Mouse (Mus musculus) layer of hippocampus, adult 9-11 months (tissue): ENCODE measurements around the gene Mier1.

Source experiments
- DNase-seq: peaks from one replicate; pipeline ENCODE4 v3.0.0; 2022

The Mier1 gene

DNA sequence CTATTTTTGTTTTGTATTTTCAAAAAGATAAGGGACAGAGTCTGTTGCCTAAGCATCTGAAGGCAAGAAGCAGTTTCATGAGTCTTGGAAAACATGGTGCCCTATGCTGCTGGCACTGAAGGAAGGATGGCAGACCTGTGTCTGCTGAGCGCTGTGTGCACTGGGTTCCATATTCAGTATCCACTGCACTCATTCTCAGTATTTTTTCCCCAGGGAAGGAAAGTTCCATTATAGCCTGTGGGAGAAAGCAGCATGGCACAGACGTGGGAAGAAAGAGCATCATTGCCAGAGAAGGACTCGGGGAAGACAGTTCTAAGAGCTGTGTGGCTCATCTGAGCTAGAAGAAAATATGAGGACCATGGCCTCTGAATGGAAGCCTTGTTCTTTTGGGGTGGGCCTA, 57.1 kb downstream of the Mier1 start:
- DNase-seq, result no peak

DNA sequence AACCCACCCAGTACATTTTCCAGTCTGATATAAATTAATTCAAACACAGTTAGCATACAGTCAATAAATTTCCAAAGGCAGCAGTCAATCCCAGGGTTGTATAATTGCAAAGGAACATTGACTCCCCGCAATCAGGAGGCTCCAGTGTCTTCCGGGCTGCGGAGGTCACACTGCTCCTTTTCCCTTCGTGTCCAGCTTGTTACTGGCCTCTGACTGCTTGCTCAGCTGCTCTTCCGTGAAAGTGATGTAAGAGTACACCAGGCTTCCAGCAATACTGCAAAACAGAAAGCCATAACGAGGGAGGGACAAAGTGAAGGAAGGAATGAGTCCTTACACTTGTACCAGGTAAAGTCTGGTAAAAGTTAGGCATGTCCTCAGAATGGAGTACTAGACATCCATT, 59.3 kb downstream of the Mier1 start:
- no peak for DNase-seq

DNA sequence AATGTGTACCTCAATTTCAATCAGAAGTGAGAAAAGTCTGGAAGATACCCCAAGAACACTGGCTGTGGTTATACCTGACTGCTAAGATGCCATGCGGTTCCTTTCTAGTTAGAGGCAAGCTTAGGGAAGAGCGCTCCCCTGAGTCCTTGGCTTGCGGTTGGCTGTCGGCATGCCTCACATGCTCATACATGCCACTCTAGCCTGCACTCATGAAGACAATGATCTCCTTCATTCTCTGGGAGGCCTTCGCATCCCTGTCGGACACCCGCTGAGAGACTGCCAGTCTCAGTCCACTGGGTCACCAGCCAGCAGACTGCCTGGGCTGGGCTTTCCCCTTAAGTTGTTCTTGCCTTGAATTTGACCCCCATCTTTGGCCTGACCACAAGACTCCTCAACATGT, 59.8 kb downstream of the Mier1 start:
- DNase-seq, result no peak

DNA sequence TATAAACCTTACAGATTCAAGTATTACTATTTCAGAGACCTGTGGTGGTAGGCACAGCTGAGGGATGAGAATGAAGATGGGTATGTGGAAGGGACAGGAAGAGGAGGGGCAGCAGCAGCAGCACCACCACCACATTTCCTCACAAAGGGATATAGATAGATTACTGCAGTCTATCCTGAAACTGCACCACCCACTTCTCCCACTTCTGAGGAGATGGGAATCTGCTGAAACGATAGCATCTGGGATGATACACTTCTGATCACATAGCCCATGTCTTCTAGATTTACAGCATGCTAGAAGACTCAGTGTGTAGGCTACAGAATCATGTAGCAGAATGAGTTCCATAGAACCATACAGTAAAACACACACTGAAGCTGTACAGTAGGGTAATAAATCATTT, 63.5 kb downstream of the Mier1 start:
- no peak for DNase-seq

DNA sequence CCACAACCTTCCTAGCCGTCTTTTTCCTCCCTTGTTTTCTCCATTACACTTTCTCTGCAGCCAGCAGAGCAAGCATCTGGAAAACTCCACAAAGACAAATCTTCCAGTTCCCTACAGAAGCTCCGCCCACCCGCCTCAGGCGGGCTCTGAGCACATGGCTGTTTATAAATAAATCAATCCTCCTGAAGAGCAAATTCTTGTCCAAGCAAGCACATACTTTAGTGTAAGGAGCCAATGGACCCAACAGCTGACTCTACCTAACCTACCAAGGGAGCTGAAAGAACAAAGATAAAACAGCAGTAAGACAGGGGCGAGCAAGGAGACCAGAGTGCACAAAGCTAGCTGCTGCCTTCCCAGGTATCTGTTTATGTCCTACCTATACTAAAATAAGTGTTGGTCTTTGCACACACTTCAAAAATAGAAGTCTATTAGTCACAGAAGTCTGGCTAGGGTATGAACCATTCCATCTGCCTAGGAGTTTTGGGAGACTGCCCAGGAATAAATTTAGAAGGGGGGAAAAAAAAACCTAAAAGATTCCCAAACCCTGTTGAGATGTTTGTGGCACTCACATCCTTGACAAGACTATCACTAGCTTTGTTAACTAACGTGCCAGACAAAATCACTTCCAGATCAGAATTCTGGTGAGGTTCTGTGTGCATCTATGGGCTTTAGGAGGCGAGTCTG, 64.6 kb downstream of the Mier1 start:
- DNase-seq, result peak; percentile 66

DNA sequence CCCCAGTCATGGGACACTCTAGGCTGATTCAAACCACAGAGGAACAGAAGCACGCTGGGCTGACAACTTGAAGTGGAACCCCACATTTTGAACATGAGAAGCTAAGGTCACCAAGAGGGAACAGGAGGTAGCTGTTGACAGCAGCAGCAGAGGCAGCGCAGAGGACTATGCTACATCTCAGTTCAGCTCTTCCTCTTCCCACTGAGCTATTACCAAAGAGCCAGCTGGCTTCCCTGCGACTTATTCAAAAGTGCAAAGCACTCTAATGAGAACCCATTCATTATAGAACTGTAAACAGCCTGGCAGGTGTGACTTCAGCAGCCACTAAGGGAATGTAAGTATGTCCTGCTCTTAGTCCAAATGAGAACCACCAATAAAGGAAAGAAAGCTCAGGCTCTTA, 65.4 kb downstream of the Mier1 start:
- DNase-seq, result no peak

DNA sequence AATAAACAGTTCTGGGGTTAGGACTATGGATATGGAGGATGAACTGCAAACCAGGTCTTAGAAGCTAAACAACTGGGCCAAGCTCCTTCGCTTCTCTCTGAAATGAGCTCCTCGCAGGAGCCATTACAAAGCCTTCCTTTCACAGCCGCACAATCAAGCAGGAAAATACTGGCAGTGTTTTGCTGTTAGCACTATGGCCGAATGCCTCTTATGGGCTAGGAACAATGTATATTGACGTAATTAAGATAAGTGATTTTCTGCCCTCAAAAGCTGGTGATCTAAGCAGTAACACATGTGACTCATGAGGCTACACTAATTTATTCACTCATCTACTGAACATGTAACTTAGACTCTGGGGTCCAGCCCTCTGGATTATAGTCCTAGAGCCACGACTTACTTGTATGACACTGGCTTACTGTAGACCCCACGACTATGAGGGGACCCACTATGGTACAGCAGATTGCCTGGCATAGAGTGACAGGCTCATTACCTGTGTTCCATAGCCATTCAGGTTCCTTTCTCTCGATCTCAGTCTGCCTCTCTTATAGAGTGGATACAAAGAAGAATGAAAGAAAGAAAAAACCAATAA, 66.2 kb downstream of the Mier1 start:
- no peak for DNase-seq

DNA sequence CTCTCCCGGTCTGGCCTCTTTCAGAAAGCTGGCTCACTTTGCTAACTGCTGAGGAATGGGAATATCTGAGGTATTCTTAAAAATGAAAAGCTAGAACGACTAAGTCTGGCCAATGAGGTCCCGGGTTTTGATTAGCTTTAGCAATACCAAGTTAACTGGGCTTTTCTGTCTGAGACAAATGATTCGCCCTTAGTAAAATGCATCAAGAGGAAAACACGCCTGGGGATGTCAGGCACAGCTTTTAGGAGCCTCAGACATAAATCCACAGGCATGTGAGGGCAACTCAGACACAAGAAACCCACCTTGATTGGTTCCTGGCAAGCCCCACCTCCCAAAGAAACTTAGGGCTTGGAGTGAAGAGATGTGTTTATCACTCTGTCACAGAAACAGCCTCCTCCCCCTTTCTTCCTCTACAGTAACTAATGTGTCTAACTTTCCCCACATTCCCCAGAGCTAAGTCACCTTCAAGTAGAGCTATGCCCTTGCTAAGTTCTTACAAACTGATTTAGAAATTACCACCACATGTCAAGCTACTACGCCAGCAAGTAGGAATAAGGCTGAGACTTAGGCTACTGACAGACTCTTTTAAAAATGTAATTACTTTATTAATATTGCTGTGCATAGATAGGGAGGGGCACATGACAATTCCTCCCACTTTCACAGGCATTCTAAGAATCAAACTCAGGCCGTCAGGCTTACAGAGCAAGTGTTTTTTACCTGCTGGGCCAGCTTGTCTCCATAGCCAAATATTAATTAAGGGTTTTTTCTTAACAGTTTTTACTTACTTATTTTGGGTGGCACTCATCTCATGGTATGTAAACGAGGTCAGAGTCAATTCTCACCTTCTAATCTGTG, 74.8 kb downstream of the Mier1 start:
- no peak for DNase-seq

DNA sequence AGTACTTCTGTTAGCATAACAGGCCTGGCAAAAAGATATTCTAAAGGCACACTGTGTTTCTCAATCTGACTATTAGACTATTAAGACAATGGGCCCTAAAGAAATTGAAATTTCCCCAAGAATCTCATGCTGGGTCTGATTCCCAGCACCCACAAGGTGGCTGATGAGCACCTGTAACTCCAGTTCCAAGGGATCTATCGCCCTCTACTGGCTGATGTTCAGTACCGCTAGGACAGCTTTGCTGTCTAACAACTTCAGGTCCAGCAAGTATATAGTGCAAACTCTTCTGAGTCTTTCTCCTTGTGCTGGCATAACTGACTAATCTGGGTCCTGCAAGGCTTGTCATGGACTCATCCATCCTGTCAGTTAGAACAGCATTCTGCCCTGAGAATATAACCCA, 78.2 kb downstream of the Mier1 start:
- DNase-seq, result no peak

DNA sequence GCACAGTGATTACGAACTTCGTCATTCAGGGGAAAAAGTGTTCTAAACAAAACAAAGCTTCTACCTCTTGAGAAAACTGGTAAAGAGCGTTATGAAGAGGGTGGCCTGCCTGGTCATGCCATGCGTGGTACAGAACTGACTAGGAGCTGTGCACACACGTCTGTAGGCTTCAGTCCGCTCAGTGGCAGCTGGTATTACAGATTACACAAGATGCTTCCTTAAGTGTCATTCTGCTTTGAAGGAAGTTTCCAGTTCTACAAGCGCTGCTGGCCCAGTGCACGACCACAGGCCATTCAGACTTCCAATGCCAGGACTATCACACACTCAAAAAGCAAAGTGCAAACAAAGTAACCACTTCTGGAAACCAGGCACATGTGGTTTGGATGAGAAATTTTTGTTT, 83.2 kb downstream of the Mier1 start:
- no peak for DNase-seq

DNA sequence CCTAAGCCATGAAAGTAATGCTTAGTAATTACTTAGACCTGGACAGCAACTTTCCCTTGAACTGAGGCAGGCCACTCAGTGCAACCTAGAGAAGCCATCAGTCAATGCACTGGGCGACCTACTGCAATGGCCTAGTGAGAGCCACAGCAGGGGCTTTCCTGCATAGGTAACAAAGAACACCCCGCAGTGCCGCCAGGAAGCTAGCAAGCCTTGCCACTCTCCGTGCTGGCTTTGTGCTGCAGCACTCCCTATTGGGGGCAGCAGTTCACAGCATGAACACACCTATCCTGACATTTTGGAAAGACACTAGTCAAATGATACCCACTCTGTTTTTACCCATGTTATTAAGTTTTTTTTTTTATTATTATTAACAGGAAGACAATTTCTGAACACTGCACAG, 84.9 kb downstream of the Mier1 start:
- DNase-seq, result no peak

DNA sequence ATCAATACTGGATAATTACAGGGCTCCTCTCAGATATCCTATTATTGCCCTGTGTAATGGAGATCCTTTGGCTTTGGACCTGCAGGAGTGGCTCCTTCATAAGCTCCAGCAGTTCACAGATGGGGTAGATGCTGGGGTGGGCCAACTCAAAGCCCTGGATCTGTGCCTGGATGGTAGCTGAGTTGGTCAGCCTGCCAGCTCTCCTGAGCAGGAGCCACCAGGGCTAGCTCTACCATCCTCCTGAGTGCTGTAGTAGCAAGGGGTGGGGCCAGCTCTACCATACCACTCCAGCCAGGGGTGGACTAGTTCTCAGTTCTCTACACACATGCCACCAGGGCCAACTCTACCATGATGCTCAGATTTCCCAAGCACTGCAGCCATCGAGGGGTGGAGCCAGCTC, 85.9 kb downstream of the Mier1 start:
- DNase-seq, result no peak

DNA sequence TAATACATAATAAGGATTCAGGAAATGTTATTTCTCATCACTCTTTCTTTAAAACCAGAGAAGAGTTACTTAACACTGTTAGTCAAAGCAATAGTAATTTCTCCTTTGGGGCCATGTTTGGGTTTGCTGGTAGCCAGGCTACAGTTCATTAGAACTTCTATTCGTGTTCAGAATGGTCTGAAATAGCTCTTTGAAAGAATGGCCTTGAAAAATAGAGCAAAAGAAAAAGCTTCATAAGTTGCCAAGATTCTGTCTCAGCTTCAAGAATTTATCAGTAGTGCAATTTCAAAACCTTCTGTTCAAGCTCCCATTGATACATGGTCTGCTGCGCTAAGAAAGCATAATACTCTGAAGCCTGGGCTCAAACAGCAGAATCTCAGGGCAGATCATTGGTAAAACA, 89.5 kb downstream of the Mier1 start:
- DNase-seq, result no peak

DNA sequence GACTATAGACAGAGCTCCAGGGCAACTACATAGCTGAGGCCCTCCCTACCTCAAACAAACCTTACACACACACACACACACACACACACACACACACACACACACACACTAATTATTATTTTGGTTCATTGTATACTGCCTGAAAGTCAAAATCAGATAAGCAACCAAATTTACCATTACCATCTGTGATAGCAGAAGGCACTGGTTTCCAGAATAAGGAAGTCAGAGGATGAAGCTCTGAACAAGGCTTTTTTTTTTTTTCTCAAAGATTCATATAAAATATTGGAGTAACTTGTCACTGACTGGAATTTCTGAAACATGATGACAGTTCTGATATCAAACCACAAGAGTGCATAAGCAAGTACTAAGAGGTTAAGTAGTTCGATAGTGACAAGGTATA, 94.4 kb downstream of the Mier1 start:
- no peak for DNase-seq

DNA sequence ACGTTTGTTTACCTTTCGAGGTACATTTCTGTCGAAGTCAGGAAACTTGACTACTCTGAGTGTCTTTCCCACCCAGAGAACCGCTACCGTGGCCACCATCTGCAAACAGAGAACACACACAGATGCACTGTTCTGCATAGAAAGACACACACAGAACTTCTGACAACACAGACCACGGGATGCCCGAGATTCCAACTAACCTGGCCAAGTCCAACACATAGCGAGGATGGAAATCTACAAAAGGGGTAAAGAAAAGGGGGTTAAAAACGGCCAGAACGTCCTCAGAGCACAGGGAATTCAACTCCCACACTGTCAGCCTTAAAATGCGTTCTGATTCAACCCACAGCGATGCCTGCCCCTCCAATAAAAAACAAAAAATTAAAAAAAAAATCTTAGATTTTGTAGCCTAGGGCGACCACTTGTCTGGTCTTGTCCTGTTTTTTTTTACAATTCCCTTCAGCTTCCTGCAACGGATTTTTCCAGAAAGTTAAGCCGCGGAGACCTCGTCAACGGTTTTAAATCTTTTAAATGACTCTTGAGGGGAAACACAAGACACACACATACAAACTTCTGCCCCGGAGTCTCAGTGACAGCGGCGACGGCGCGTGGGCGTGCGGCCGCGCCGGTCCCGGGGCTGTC, 99.8 kb downstream of the Mier1 start:
- no peak for DNase-seq

DNA sequence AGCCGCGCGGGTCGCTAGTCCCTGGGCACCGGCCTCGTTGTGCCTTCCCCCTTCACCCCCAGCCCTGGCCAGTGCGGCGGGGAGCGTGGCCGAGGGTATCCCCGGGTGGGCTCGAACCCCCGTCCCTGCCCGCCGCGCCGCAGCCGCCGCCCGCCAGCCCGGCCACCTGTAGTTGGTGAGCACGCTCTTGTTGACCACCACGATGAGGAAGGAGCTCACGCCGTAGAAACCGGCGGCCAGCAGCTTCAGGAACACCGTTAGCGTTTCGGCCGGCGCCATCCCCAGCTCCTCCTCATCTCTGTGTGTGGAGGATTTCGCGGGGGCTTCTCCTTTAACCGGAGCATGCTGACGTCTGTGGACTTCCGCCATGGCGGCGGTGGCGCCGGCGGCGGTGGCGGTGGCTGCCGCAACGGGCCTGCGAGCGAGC, 100.3 kb downstream of the Mier1 start:
- DNase-seq, result peak; percentile 66
